Mouse (Mus musculus): ENCODE measurements around the gene Rabgap1l.

Gene Rabgap1l

DNA sequence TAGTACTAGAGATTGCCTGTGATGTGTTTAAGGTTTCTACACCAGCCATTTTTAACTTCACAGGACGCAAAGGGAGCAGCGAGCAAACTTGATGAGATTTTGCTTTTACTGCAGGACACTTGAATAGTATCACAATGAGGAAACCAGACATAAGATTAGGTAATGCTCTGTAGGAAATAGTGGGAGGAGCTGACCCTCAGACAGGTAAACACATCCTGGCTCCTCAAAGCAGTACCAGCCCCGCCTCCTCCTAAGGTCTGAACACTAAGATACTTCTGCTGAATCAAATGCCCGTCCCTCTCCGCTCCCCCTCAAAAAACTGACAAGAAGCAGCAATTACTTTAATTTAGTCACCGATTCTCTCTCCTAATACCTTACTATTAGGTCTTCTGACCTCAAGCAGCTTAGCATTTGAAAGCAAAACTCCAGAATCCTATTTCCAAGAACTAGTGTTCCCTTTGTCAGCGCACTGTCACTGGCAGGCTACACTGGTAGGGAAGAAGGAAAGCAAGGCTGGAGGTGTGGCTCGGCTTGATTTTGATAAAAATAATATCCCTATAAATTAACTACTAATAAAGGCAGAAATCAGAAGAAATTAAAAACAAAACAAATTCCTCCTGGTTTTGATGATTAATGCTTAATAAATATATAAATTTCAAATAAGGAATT is 474.8 kb downstream of the Rabgap1l start:
- no peak for DNase-seq (ENCODE audit: low read depth, low spot score)

GRCm38 (mm10) chr1:160316239-160316638 is 476.8 kb downstream of the Rabgap1l start:
- no peak for DNase-seq (ENCODE audit: low read depth, low spot score)

DNA sequence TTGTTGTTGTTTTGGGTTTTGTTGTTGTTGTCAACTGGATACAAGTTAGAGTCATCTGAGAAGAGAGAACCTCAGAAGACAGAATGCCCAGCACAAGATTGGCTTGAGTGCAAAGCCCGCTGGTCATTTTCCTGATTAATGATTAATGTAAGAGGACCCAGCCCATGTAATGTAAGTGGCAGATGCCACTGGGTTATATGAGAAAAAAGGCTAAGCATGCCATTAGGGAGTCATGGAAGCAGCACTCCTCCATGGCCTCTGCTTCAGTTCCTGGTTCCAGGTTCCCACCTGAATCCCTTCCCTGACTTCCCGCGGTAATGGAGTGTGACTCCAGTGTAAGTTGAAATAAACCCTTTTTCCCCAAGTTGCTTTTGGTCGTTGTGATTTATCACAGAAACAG is 480.4 kb downstream of the Rabgap1l start:
- DNase-seq (ENCODE audit: low read depth, low spot score): no peak

GRCm38 (mm10) chr1:160311861-160312260 is 481.1 kb downstream of the Rabgap1l start:
- DNase-seq (ENCODE audit: low read depth, low spot score): no peak

DNA sequence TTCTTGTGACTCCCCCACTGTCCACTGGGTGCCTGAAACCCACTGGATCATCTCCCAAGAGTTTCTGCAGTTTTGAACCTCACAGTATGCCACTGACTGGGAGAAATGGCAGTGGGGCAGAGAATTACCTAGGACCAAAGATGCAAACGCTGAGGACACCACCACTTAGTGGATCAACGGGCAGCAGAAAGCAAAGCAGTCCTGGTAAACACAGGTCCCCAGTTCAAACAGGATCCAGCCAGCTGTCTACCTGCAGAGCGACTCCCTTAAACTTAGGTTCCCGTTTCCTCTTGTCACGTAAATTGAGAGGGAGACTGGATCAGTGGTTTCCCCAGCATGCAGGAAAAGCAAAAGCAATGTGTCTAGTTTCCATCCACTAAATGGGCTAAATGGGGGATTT is 483.1 kb downstream of the Rabgap1l start:
- no peak for DNase-seq (ENCODE audit: low read depth, low spot score)

GRCm38 (mm10) chr1:160308996-160309395 is 484.0 kb downstream of the Rabgap1l start:
- no peak for DNase-seq (ENCODE audit: low read depth, low spot score)

DNA sequence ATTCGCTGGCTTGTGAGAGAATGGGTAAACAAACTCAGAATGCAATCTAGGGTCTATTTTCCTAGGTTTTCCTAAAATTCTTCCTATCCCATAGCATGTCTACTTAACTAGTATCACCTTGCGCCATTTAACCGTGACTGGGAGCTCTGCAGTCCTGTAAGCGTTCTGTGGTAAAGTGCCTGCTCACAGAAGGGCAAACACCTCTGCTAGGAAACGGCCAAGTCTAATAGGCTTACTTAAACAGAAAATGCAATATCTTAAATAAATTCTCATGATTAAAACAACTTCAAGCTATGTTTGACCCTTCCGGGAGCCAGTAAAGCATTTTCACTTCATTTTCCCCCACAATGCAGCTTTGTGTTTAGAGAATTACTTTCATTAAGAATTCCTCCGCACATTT is 484.5 kb downstream of the Rabgap1l start:
- DNase-seq (ENCODE audit: low read depth, low spot score): no peak

DNA sequence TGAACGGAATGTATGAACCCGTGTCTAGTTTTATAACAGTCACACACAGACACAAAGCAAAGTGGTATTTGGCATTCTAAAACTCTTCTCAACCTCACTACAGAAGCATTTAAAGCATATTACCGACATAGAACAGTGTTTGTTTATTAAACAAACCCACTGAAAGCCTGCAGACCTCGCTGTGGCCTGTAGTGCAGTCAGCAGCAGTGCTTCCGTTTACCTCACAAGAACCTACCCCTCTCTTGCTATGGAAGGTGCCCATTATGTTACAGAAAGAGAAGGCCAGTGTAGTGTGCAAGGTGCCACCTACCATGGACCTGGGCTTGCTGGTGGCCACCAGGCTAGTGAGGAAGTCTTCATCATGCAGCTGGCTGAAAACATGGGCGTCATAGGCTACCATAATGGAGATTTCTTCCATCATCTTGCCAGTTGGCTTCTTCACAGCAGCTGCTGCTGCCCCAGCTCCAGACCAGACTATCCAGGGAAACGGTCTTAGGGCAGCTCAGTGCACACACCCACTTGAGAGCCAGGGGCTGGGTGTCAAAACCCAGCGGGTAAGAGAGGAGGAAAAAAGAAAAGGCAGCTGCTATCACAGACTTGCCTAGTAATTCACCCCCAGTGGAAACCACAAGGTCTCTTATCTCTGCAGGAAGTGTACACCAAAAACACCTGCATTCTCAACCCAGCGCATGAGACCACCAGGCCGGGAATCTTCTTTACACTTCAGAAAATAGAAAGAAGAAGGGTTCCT is 486.0 kb downstream of the Rabgap1l start:
- no peak for DNase-seq (ENCODE audit: low read depth, low spot score)

DNA sequence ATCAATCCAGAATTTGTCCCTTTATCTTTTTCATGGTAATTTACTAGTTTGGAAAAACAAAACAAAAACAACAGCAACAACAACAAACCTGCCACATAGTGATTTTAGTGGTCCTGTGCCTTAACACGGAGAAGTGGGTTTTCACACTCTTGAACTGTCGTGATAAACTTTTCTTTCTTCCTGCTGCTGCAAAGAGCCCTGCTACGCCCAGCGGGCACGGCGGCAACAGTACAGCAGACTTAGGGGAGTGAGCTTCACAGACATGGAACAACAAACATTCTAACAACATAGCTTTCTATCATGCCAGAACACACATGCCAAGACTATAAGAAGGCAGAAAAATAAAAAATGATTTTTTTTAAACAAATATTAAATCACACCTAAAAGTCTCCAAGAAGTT is 486.7 kb downstream of the Rabgap1l start:
- DNase-seq (ENCODE audit: low read depth, low spot score): no peak

GRCm38 (mm10) chr1:160305826-160306225 is 487.2 kb downstream of the Rabgap1l start:
- no peak for DNase-seq (ENCODE audit: low read depth, low spot score)

GRCm38 (mm10) chr1:160304969-160305498 is 488.0 kb downstream of the Rabgap1l start:
- no peak for DNase-seq (ENCODE audit: low read depth, low spot score)

- DNase-seq (ENCODE audit: low read depth, low spot score): no peak
Measured at GRCm38 (mm10) chr1:160302268-160302667, 490.7 kb downstream of the Rabgap1l start.

- DNase-seq (ENCODE audit: low read depth, low spot score): no peak
Measured at GRCm38 (mm10) chr1:160301156-160301555, 491.9 kb downstream of the Rabgap1l start.

DNA sequence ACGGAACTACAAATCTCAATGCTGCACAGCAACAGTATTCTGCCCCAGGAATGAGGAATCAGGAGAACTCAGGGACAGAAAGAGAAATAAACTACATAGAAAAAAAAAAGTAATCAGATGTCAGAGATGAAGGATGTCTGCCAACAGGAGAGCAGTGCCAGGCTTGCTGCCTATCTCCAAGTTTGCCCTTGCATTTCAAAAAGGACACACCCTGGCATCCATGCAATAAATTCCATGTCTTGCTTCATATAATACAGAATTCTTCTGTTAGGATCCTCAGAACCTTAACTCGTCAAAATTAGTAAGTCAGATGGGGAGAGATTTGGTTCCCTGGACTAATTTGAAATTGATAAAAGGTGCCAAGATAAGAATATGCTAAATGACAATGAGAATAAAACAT is 492.3 kb downstream of the Rabgap1l start:
- DNase-seq (ENCODE audit: low read depth, low spot score): no peak

- DNase-seq (ENCODE audit: low read depth, low spot score): no peak
Measured at GRCm38 (mm10) chr1:160299979-160300378, 493.0 kb downstream of the Rabgap1l start.

DNA sequence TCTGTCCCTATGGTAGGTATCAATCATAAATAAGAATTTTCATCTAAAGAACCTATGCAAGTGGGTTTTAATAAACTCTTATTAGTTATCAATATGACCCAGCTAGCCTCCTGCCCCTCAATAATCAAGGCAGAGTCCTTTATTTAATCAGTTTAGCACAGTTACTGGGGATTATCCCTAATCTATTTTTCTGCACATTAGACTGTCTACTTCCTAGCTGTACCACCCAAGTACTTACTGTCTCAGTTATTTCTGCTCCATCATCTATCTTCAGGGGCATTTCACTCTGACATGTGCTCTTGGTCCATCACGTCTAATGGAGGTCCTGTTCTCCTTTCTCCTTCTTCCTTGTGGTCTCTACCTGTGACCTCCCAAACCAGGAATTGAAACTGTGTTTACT is 494.1 kb downstream of the Rabgap1l start:
- no peak for DNase-seq (ENCODE audit: low read depth, low spot score)

DNA sequence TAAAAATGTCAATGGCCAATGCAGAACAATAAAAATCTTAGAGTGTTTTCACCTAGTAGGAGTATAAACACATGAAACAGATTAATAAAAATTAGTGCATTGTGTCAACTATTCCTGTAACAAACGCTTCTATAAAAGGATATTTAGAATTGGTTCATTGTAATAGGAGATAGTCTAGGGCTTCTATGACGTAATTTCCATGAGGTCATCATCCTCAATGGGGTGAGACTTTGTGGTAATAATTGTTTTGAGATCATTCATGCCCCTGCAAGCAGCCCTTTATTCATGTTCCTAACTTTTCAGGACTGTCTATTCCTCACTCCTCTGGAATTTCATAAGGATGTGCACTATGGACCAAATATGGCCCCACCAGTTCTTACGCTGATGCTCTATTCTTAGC is 495.3 kb downstream of the Rabgap1l start:
- no peak for DNase-seq (ENCODE audit: low read depth, low spot score)

GRCm38 (mm10) chr1:160295323-160295722 is 497.7 kb downstream of the Rabgap1l start:
- no peak for DNase-seq (ENCODE audit: low read depth, low spot score)

GRCm38 (mm10) chr1:160293488-160293887 is 499.5 kb downstream of the Rabgap1l start:
- no peak for DNase-seq (ENCODE audit: low read depth, low spot score)

GRCm38 (mm10) chr1:160292058-160292457 is 501.0 kb downstream of the Rabgap1l start:
- peak; percentile 82 for DNase-seq (ENCODE audit: low read depth, low spot score)

DNA sequence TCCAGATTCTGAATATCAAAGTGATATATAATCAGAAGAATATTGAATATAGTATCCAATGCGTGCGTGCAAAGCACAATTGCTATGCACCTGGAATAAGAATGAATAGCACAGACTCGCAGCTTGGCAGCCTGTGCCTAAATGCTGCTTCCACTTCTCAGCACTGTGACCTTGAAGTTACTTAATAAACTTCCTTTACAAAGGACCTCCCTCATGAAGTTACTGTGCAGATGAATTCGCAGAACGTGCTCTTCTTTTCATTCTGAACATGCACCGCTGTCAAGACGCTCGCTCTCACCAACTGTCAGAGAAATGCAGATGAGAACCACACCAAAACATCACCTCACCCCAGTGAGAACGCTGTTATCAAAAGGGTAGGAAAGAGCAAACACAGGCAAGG is 502.8 kb downstream of the Rabgap1l start:
- no peak for DNase-seq (ENCODE audit: low read depth, low spot score)

- no peak for DNase-seq (ENCODE audit: low read depth, low spot score)
Measured at GRCm38 (mm10) chr1:160287058-160287645, 505.9 kb downstream of the Rabgap1l start.

Measured in telencephalon, adult 2 months (tissue).